Mouse (Mus musculus) liver, embryonic 15.5 days (tissue): ENCODE measurements around the gene Ghsr. TPM values are rescaled to one million over a fixed set of nuclear protein-coding genes. Genes with fewer than 3 reads are reported as not detected.

ENCODE experiments used
- ATAC-seq: fragments of 200-750 bp; cut with Nextera tagmentation; 2 replicates; pipeline ENCODE4 v1.8.0; 2017; ENCODE audit warnings: moderate number of reproducible peaks, mild to moderate bottlenecking, moderate library complexity; ENCODE audit not compliant: insufficient read depth
- H3K27ac ChIP-seq: fragments of 300-500 bp; sonication (generic); replicated peaks from 2 replicates; pipeline ENCODE4 v1.5.1; 2015; ENCODE audit warnings: mild to moderate bottlenecking, inconsistent platforms
- H3K27me3 ChIP-seq: fragments of 300-500 bp; sonication (generic); 2 replicates; pipeline ENCODE4 v1.6.1; 2015; ENCODE audit warnings: mild to moderate bottlenecking, inconsistent platforms
- H3K36me3 ChIP-seq: fragments of 300-500 bp; sonication (generic); replicated peaks from 2 replicates; pipeline ENCODE4 v1.6.1; 2015; ENCODE audit warnings: moderate library complexity, mild to moderate bottlenecking, inconsistent platforms
- H3K4me1 ChIP-seq: fragments of 300-500 bp; sonication (generic); replicated peaks from 2 replicates; pipeline ENCODE4 v1.6.1; 2015; ENCODE audit warnings: inconsistent platforms
- H3K4me2 ChIP-seq: fragments of 300-500 bp; sonication (generic); 2 replicates; pipeline ENCODE4 v1.6.1; 2015; ENCODE audit warnings: moderate library complexity, mild to moderate bottlenecking, inconsistent platforms
- H3K4me3 ChIP-seq: fragments of 300-500 bp; sonication (generic); replicated peaks from 2 replicates; pipeline ENCODE4 v1.5.1; 2015; ENCODE audit warnings: mild to moderate bottlenecking, inconsistent platforms
- H3K9ac ChIP-seq: fragments of 300-500 bp; sonication (generic); 2 replicates; pipeline ENCODE4 v1.6.1; 2015; ENCODE audit warnings: moderate library complexity, mild to moderate bottlenecking, inconsistent platforms
- H3K9me3 ChIP-seq: fragments of 300-500 bp; sonication (generic); replicated peaks from 2 replicates; pipeline ENCODE4 v1.6.1; 2016; ENCODE audit warnings: inconsistent platforms
- WGBS: fragments of 180-500 bp; shearing (Covaris S2); methylation state at CpG from one replicate; pipeline ENCODE4 v1.1.7; 2015; ENCODE audit warnings: mixed read lengths; ENCODE audit not compliant: insufficient replicate concordance; 5-methylcytosine and 5-hydroxymethylcytosine counted together
- polyA plus RNA-seq: library from polyadenylated mRNA; unstranded; fragments of >200 nt; fragmentation: Nextera tagmentation; extraction: Ambion mirVana; gene quantifications from 2 replicates; pipeline ENCODE4 v1.2.1, GENCODE M21; 2015

Gene Ghsr
- polyA plus RNA-seq: not detected in 2 replicates

DNA sequence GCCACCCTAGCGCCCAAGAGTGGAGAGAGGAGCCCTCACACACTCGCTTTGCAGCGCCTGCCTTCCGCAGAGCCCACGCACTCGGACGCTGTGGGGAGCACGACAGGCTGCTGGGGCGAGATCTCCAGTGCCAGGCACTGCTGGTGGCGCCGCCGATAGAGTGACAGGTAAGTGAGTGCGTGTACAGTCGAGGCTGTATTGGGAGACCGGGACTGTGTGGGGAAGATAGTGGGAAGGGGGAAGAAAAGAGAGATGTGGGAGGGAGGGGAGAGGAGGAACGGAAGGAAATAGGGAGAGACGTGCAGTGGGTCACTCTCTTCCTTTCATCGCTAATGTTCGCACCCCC lies at the start of gene Ghsr:
Gene Ghsr, plus strand, starts transcription at position 76 of the 346 bp plus-strand sequence.
- Histone ChIP-seq H3K27ac (no peak within 1 kb of the TSS), H3K27me3 (peaks cover 53% of the 10 kb centered on the region), H3K4me1 (no peaks in the 10 kb centered on the region), H3K4me2 (no peak within 1 kb of the TSS), H3K36me3 (no peaks in the 10 kb centered on the region), H3K9ac (no peak within 1 kb of the TSS), H3K9me3 (no peaks in the 10 kb centered on the region), H3K4me3 (no peak within 1 kb of the TSS)
- no peak for ATAC-seq
- WGBS: 3% methylated on average over 19 of the region's 19 CpGs

DNA sequence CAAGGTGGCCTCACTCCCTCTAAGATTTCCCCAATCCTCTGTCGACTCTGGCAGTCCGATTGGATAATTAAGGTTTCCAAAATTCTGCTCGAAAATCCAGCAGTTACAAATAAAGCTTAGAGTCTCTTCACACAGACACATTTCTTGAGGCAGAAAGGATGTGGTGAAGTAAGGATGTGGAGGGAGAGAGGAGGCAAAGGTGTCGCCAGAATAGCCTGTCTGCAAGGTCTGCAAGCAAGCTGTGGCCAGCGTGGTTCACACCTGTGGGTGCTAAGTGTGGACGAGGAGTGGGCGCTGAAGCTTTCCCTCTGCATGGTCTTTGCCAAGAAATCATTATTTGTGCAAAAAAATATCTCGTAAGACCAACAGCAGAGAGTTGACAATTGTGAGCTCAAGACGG lies 48.6 kb upstream of the Ghsr start:
- Histone ChIP-seq H3K4me2 (no peak overlapping the region), H3K4me1 (no peaks in the 10 kb centered on the region), H3K27me3 (no peaks in the 10 kb centered on the region), H3K9ac (no peak overlapping the region), H3K4me3 (no peak overlapping the region), H3K36me3 (no peaks in the 10 kb centered on the region), H3K27ac (no peak overlapping the region), H3K9me3 (no peaks in the 10 kb centered on the region)
- no peak for ATAC-seq
- 66% methylated on average over 9 of the region's 9 CpGs for WGBS

DNA sequence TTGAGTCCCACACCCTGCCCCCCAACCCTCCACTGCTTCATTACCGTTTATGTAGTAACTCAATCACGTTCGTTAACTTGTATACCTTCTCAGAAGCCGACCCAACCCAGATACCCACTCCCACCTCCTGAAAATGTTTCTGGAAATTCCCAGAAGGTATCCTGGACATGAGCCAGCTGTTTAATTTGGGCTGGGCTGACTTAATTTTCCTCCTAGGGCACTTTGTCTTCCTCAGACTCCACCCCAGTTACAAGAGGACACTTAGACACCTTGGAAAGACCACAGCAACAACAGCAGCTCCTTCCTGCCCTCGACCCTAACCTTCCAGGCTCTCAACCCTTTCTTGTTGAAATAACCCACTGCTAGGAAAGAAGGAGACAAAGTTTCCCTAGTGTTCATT lies 47.6 kb upstream of the Ghsr start:
- Histone ChIP-seq H3K9ac (no peak overlapping the region), H3K4me1 (no peaks in the 10 kb centered on the region), H3K9me3 (no peaks in the 10 kb centered on the region), H3K27ac (no peak overlapping the region), H3K4me3 (no peak overlapping the region), H3K27me3 (no peaks in the 10 kb centered on the region), H3K36me3 (no peaks in the 10 kb centered on the region), H3K4me2 (no peak overlapping the region)
- no peak for ATAC-seq
- 65% methylated on average over 5 of the region's 5 CpGs for WGBS

DNA sequence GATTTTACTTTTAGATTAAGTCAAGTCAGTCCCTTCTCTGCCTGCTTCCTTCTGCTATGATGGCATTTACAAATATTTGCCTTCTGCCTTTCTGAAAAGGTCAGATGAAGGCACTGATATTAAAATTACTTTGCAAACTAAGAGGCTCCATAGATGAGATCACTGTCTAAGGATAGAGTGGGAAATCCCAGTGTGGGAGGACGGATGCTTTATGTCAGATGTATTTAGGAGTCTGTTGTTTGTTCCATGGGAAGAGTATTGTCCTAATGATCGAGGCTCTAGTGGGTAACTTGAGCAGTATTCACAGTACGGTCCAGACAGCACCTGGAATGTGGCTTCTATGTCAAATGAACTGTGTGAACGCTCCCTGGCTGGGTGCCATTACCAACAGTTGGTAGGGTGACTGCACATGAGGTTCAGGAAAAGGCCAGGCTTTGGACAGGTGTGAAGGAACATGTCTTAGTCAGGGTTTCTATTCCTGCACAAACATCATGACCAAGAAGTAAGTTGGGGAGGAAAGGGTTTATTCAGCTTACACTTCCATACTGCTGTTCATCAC lies 44.4 kb upstream of the Ghsr start:
- H3K4me2 ChIP-seq: no peak overlapping the region
- ATAC-seq: no peak
- no peaks in the 10 kb centered on the region for H3K9me3 ChIP-seq
- no peaks in the 10 kb centered on the region for H3K4me1 ChIP-seq
- H3K27ac ChIP-seq: no peak overlapping the region
- no peaks in the 10 kb centered on the region for H3K27me3 ChIP-seq
- H3K9ac ChIP-seq: no peak overlapping the region
- WGBS: 42% methylated on average over 4 of the region's 4 CpGs
- H3K36me3 ChIP-seq: no peaks in the 10 kb centered on the region
- H3K4me3 ChIP-seq: no peak overlapping the region

DNA sequence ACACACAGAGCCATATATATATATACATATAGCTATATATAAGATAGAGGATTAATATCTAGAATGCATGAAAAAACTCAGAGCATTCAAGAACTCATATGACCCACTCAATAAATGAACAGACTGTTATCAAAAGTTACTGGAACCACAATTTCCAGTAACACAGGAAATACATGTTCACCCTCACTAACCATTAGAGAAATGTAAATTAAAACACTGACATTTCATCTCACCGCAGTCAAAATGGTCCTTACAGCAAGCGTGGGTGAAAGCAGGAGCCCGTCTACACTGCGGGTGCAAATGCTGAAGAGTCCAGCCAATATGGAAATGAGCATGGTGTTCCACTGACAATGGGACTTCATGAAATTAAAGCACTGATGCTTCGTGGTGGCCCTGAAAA lies 40.4 kb upstream of the Ghsr start:
- ATAC-seq: no peak
- H3K9ac ChIP-seq: no peak overlapping the region
- H3K4me3 ChIP-seq: no peak overlapping the region
- H3K27me3 ChIP-seq: no peaks in the 10 kb centered on the region
- H3K36me3 ChIP-seq: no peaks in the 10 kb centered on the region
- H3K27ac ChIP-seq: no peak overlapping the region
- WGBS: 62% methylated on average over 5 of the region's 5 CpGs
- no peaks in the 10 kb centered on the region for H3K9me3 ChIP-seq
- no peak overlapping the region for H3K4me2 ChIP-seq
- H3K4me1 ChIP-seq: no peaks in the 10 kb centered on the region

- Histone ChIP-seq H3K9ac (no peak overlapping the region), H3K4me2 (no peak overlapping the region), H3K9me3 (no peaks in the 10 kb centered on the region), H3K4me3 (no peak overlapping the region), H3K27ac (no peak overlapping the region), H3K4me1 (no peaks in the 10 kb centered on the region), H3K36me3 (no peaks in the 10 kb centered on the region), H3K27me3 (no peaks in the 10 kb centered on the region)
- ATAC-seq: no peak
- WGBS: 21% methylated on average over 6 of the region's 6 CpGs
Measured at GRCm38 (mm10) chr3:27338437-27338836, 32.7 kb upstream of the Ghsr start.

DNA sequence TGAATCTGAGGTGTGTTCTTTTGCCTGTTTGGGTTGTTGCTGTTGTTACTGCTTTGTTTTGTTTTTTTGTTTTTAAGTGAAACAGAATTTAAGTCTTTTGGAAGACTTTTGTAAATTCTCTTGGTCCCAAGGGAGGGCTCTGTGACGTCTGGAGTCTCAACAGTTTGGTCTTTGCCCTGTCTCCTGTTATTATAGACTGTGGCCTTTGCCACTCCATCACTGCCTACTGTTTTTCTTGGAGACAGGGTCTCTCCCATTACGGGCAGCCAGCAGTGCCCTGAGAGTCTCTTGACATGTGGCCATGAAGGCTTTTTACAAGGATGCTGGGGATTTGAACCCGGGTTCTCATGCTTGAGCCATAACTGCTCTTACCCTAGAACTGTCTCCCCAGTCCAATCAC lies 32.3 kb upstream of the Ghsr start:
- H3K27me3 ChIP-seq: no peaks in the 10 kb centered on the region
- no peaks in the 10 kb centered on the region for H3K4me1 ChIP-seq
- no peak for ATAC-seq
- H3K4me3 ChIP-seq: no peak overlapping the region
- no peaks in the 10 kb centered on the region for H3K36me3 ChIP-seq
- WGBS: 47% methylated on average over 3 of the region's 3 CpGs
- no peak overlapping the region for H3K4me2 ChIP-seq
- H3K9ac ChIP-seq: no peak overlapping the region
- H3K27ac ChIP-seq: no peak overlapping the region
- H3K9me3 ChIP-seq: no peaks in the 10 kb centered on the region

GRCm38 (mm10) chr3:27340757-27341156 lies 30.4 kb upstream of the Ghsr start:
- H3K4me2 ChIP-seq: no peak overlapping the region
- no peak overlapping the region for H3K4me3 ChIP-seq
- no peaks in the 10 kb centered on the region for H3K4me1 ChIP-seq
- no peak overlapping the region for H3K9ac ChIP-seq
- no peak overlapping the region for H3K27ac ChIP-seq
- no peaks in the 10 kb centered on the region for H3K9me3 ChIP-seq
- no peak for ATAC-seq
- WGBS: 67% methylated on average over 5 of the region's 5 CpGs
- no peaks in the 10 kb centered on the region for H3K27me3 ChIP-seq
- H3K36me3 ChIP-seq: no peaks in the 10 kb centered on the region

GRCm38 (mm10) chr3:27342462-27342861 lies 28.7 kb upstream of the Ghsr start:
- Histone ChIP-seq H3K9ac (no peak overlapping the region), H3K27ac (no peak overlapping the region), H3K4me1 (no peaks in the 10 kb centered on the region), H3K9me3 (no peaks in the 10 kb centered on the region), H3K4me3 (no peak overlapping the region), H3K27me3 (no peaks in the 10 kb centered on the region), H3K36me3 (no peaks in the 10 kb centered on the region), H3K4me2 (no peak overlapping the region)
- 56% methylated on average over 6 of the region's 6 CpGs for WGBS
- no peak for ATAC-seq

- 31% methylated on average over 6 of the region's 6 CpGs for WGBS
Measured at GRCm38 (mm10) chr3:27345526-27345925, 25.6 kb upstream of the Ghsr start.

GRCm38 (mm10) chr3:27348462-27348861 lies 22.7 kb upstream of the Ghsr start:
- H3K36me3 ChIP-seq: no peaks in the 10 kb centered on the region
- WGBS: 63% methylated on average over 5 of the region's 5 CpGs
- no peak overlapping the region for H3K4me3 ChIP-seq
- ATAC-seq: no peak
- no peaks in the 10 kb centered on the region for H3K4me1 ChIP-seq
- no peaks in the 10 kb centered on the region for H3K9me3 ChIP-seq
- H3K27ac ChIP-seq: no peak overlapping the region
- no peak overlapping the region for H3K4me2 ChIP-seq
- H3K9ac ChIP-seq: no peak overlapping the region
- H3K27me3 ChIP-seq: no peaks in the 10 kb centered on the region

More at GRCm38 (mm10) chr3:27345526-27345925, 25.6 kb upstream of the Ghsr start:
- H3K9ac ChIP-seq: no peak overlapping the region
- H3K27ac ChIP-seq: no peak overlapping the region
- no peaks in the 10 kb centered on the region for H3K27me3 ChIP-seq
- no peaks in the 10 kb centered on the region for H3K36me3 ChIP-seq
- no peak overlapping the region for H3K4me2 ChIP-seq
- H3K4me1 ChIP-seq: no peaks in the 10 kb centered on the region
- no peak for ATAC-seq
- H3K4me3 ChIP-seq: no peak overlapping the region
- no peaks in the 10 kb centered on the region for H3K9me3 ChIP-seq

DNA sequence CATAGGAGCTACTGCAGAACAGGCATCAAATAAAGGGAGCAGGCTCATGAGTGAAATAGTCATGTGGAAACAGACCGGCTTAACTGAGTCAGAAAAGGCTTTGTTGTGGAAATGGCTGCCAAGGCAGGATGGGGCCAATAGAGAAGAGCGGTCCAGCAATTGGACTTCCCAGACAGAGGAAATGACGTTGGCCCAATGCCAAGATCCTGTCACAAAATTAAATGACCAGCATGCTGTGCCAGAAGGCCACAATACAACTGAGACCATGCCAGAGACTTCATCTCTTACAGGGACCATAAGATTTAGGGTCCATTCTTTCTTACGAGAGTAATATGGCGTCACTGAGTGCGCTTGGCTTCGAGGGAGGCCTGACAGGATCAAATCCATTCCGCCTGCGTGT lies 20.0 kb upstream of the Ghsr start:
- H3K27me3 ChIP-seq: no peaks in the 10 kb centered on the region
- ATAC-seq: no peak

More for the DNA sequence above, 20.0 kb upstream of the Ghsr start:
- Histone ChIP-seq H3K4me2 (no peak overlapping the region), H3K4me3 (no peak overlapping the region), H3K9ac (no peak overlapping the region), H3K9me3 (no peaks in the 10 kb centered on the region), H3K27ac (no peak overlapping the region), H3K4me1 (no peaks in the 10 kb centered on the region), H3K36me3 (no peaks in the 10 kb centered on the region)
- 74% methylated on average over 9 of the region's 9 CpGs for WGBS
